Mouse (Mus musculus) MEL (cell line): ENCODE data around the gene Prkd2.

Experiments
- CHD1 ChIP-seq: IDR thresholded peaks from 2 replicates; pipeline ENCODE4 v1.6.1; 2012; ENCODE audit warnings: low read depth, mild to moderate bottlenecking, inconsistent platforms, low read length, improper control_type of control experiment
- CTCF ChIP-seq, 3 experiments: IDR thresholded peaks in 2 of 3; conservative IDR thresholded peaks in 1 of 3; 2 replicates each; pipeline ENCODE4 v1.5.1; 2011 to 2012; ENCODE audit warnings: low read length in 3 of 3, low read depth in 2 of 3, mild to moderate bottlenecking in 2 of 3, improper control_type of control experiment in 1 of 3, inconsistent platforms in 1 of 3, mixed read lengths in 1 of 3, moderate library complexity in 1 of 3; ENCODE audit not compliant: control insufficient read depth in 1 of 3, insufficient read depth in 1 of 3, poor library complexity in 1 of 3, severe bottlenecking in 1 of 3
- HCFC1 ChIP-seq: IDR thresholded peaks from 2 replicates; pipeline ENCODE4 v1.6.1; 2012; ENCODE audit warnings: low read depth, mild to moderate bottlenecking, inconsistent platforms, low read length, improper control_type of control experiment, moderate library complexity
- POLR2A ChIP-seq, 2 experiments: IDR thresholded peaks; 2 replicates each; pipeline ENCODE4 v1.6.1; 2011 to 2012; ENCODE audit warnings: low read length in 2 of 2, mild to moderate bottlenecking in 2 of 2, control low read depth in 1 of 2, improper control_type of control experiment in 1 of 2, low read depth in 1 of 2, moderate library complexity in 1 of 2; ENCODE audit not compliant: control insufficient read depth in 1 of 2, insufficient read depth in 1 of 2, poor library complexity in 1 of 2
- TCF12 ChIP-seq: IDR thresholded peaks from 2 replicates; pipeline ENCODE4 v1.6.1; 2014; ENCODE audit warnings: low read depth, mild to moderate bottlenecking, inconsistent platforms, low read length, improper control_type of control experiment, moderate library complexity
- ZC3H11A ChIP-seq: IDR thresholded peaks from 2 replicates; pipeline ENCODE4 v1.6.1; 2012; ENCODE audit warnings: low read depth, mild to moderate bottlenecking, inconsistent platforms, low read length, improper control_type of control experiment

GRCm38 (mm10) chr7:16909909-16910308 is 67.2 kb downstream of the Prkd2 start:
- TF ChIP-seq HCFC1 (no peak), CHD1 (no peak), POLR2A (IDR thresholded peaks at IDR 0.05; ENCODE audit: control insufficient read depth in 1 of 2, insufficient read depth in 1 of 2, low read depth in 1 of 2, low read length in 2 of 2, poor library complexity in 1 of 2) (no peak), ZC3H11A (no peak), CTCF (IDR thresholded peaks at IDR 0.05 in 2 of 3, conservative IDR thresholded peaks at IDR 0.05 in 1 of 3; ENCODE audit: control insufficient read depth in 1 of 3, insufficient read depth in 1 of 3, low read depth in 2 of 3, low read length in 3 of 3, poor library complexity in 1 of 3, severe bottlenecking in 1 of 3) (no peak), TCF12 (no peak)
